Mouse (Mus musculus): ENCODE results near the gene Sh3glb1. TPM values are rescaled to one million over a fixed set of nuclear protein-coding genes. Genes with fewer than 3 reads are reported as not detected.

Gene Sh3glb1
- total RNA-seq, 2 experiments from 2014 or later: 107 to 113 TPM

DNA sequence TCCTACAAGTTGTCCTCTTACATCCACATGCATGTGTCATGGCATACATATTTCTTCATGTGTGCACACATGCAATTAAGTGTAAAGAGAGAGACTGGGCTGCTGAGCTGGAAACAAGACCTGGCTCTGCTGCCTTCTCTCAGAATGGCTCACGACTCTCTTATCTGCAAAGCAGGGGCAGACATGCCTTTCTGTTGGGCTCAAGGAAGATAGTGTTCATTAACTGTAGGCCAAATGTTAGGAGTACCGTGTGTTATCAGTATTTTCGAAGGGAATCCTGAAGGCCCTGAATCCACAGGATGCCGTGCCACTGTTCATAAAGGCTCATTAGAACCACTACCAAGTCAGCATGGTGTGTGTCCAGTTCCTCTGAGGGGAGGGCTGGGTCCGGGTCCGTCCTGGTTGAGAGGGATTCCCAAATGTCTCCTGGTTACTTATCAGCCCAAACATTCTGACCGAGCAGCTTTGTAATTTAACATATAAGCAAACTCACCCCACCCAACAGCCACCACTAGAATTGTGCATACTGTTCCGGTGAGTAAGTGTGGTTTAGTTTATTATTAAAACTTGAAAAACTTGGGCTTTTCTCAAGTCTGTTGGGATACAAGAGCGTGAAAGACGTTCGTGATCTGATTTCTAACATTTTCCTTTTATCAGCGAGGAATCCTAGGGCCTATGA is 36.9 kb downstream of the Sh3glb1 start:
- intact Hi-C loops (cut with DNase I): no loop called here
- DNase-seq (ENCODE audit: extremely low spot score in 1 of 2, low spot score in 2 of 2): no peak

- intact Hi-C loops (cut with DNase I): no loop called here
- DNase-seq (ENCODE audit: extremely low spot score in 1 of 2, low spot score in 2 of 2): no peak
Measured at GRCm38 (mm10) chr3:144681542-144681941, 38.6 kb downstream of the Sh3glb1 start.

DNA sequence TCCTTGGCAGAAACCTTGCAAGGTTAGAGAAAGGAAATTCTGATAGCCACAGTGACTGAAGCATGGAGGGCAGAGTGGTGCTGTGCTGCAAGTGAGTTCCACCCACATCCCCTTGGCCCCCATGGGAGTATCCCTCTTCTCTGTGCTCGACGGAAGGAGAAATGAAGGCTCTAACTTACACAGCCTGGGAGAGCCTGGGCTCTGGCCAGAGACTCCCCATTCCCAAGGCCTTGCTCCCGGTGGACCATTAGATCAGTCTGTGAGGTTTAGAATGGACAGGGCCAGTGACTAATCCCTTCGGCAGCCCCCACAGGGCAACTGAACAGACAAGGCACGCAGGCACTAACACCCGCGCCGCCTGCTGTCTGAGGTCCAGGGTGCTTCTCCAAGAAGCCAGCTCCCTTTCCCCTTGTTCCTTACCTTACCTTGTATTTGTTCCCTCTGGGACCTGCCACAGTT is 40.4 kb downstream of the Sh3glb1 start:
- intact Hi-C loops (cut with DNase I): no loop called here
- no peak for DNase-seq (ENCODE audit: extremely low spot score in 1 of 2, low spot score in 2 of 2)

DNA sequence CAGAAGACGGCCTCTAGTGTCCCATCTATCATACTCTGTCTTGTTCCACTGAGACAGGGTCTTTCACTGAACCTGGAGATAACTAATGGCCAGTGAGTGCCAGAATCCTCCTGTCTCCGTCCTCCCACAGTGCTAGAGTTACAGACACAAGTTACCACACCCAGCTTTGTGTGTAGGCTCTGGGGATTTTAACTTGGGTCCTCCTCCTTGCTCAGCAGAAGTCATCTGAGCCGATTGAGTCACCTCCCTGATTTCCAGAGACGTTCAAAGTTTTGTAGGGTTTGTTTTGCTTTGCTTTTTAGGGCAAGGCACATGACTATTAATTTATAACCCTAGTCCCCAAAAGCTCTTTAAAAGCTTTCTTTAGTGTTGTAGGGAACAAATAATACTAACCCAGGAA is 41.0 kb downstream of the Sh3glb1 start:
- DNase-seq (ENCODE audit: extremely low spot score in 1 of 2, low spot score in 2 of 2): no peak
- intact Hi-C loops (cut with DNase I): no loop called here

GRCm38 (mm10) chr3:144677751-144678150 is 42.4 kb downstream of the Sh3glb1 start:
- DNase-seq (ENCODE audit: extremely low spot score in 1 of 2, low spot score in 2 of 2): no peak
- intact Hi-C loops (cut with DNase I): no loop called here

GRCm38 (mm10) chr3:144676249-144676648 is 43.9 kb downstream of the Sh3glb1 start:
- intact Hi-C loops (cut with DNase I): no loop called here

DNA sequence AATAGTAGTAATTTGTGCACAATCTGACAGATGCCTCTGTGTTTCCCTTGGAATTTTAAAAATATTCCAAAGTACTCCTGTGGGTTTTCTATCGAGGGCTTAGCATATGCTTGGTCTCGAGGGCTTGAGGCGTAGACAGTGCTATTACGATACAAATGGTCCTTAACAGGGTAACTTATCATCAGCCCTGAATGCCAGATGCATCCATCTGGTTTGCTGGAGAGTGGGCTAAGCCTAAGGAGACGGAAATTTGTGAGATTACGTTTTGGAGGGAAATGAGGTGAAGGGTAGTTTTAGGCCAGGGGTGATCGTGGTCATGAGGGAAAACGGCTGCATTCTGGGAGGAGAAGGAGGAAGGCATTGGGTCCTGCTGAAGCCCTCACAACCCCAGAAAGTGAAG is 48.1 kb downstream of the Sh3glb1 start:
- intact Hi-C loops (cut with DNase I): no loop called here
- no peak for DNase-seq (ENCODE audit: extremely low spot score in 1 of 2, low spot score in 2 of 2)

More at GRCm38 (mm10) chr3:144676249-144676648, 43.9 kb downstream of the Sh3glb1 start:
- no peak for DNase-seq (ENCODE audit: extremely low spot score in 1 of 2, low spot score in 2 of 2)

DNA sequence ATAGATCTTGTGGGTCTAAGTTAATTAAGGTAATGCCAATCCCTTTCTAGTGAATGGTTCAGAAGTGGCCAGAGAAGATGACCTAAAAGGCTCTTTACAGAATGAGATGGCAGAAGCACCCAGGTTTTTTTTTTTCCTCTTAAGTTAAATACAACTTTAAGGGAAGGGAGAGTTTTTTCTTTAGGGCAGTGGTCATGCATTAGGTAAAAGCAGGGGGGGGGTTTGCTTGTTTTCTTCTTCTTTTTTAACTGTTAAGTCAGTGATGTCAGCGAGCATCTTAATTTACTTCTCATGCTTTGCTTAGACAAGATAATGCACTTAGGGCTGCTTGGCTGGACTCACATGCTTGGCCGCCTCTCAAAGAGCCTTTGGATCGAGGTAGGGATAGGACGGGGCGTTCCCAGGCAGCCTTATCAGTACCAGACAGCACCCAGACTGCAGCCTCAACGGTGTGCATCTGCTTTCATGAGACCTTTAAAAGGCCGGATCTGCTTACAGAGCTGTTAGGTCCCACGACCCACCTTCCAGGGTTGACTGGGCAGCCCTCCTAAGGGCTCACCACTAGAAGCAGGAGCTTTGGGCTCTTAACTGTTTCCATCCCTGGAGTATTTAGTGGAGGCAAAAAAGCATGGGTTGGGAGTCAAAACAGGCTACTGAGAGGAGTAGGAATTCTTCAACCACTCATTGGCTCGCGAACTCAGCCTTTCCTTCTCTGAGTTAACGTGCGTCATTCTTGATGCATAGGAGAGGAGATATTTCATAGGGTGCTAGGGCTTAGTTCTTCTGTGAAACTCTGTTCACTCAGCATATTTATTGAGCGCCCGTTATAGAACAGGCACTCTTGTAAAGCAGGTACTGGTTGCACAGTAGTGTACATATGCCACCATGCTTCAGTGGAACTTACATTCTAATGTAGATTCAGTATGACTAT is 49.9 kb downstream of the Sh3glb1 start:
- intact Hi-C loops (cut with DNase I): no loop called here
- no peak for DNase-seq (ENCODE audit: extremely low spot score in 1 of 2, low spot score in 2 of 2)

DNA sequence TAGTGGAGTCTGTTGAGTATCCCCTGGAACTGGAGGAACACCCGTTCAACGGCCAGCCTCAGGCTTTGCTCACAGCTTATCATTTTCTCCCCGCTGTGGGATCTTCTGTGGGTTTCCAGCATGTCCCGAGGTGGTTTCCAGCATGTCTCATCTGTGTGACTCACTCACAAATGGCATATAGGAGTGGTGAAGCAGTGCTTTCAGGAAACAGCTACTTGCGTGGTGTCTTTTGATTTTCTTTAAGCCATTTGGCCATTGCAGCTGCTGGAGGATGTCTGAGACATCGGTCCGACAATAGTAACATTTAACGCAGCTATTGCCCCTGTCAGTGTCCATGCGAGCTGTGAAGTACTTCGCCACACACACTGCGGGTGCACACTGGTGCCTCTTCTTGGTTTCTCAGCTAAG is 50.7 kb downstream of the Sh3glb1 start:
- DNase-seq (ENCODE audit: extremely low spot score in 1 of 2, low spot score in 2 of 2): no peak
- intact Hi-C loops (cut with DNase I): no loop called here

- intact Hi-C loops (cut with DNase I): no loop called here
- DNase-seq (ENCODE audit: extremely low spot score in 1 of 2, low spot score in 2 of 2): no peak
Measured at GRCm38 (mm10) chr3:144668949-144669348, 51.2 kb downstream of the Sh3glb1 start.

DNA sequence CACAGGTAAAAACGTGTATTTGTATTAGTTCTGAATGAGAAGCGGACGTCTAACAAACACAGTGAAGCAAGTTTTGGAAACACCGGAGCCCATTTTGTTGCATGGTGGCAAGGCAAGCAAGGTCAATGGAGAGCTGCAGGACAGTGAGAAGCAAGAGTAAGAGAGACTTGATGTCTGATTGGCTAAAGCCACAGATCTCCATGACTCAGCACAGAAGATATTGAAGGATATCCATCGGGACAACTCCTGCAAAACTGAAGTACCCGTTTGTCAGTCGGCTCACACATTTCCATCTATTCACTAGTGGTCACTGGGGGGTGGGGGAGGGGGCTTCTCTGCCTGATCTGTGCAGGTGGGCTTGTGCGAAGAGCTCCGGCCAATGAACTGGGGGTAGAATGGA is 52.1 kb downstream of the Sh3glb1 start:
- DNase-seq (ENCODE audit: extremely low spot score in 1 of 2, low spot score in 2 of 2): no peak
- intact Hi-C loops (cut with DNase I): no loop called here

DNA sequence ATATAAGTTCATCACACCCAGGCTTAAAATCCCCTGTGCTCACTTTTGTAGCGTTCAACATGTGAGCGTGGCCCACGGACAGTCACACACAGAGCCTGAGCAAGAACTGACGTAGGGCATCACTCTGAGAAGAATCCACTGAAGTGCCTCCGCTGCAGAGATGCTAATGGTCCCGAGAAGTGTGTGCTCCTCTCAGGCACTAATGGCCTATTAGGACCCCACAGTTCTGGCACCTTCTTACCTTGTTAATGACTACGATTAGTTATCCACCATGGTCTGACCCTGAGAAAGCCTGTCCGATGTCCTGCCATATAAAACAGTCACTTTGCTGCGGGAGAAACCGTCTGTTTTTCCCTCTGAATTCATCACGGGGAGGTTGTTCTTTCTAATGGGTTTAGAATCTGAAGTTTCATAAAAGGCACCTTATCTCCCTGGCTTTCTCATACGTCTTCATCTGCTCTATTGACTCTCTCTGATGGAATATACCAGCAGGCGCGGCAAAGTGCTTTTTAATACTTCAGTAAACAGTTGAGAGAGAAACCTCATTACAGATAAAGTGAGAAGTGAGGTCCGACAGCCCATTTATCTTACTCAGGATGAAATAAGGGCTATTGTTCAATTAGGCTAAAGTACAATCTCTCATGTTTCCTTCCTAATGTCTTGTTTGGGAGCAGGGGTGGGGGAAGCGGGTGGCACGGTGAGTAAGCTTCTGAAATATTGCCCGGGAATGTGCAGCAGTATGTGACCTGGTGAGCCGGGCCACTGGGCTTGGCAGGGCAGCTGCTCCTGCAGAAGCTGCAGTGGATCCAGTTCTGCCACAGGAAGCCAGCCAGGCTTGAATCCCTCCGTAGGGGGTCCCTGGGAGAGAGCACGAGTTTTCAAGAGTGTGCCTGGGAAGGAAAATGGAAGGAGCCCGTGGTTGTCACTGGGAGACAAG is 55.5 kb downstream of the Sh3glb1 start:
- intact Hi-C loops (cut with DNase I): no loop called here
- peak in 1 of 2 experiments; percentile 45 for DNase-seq (ENCODE audit: extremely low spot score in 1 of 2, low spot score in 2 of 2)

DNA sequence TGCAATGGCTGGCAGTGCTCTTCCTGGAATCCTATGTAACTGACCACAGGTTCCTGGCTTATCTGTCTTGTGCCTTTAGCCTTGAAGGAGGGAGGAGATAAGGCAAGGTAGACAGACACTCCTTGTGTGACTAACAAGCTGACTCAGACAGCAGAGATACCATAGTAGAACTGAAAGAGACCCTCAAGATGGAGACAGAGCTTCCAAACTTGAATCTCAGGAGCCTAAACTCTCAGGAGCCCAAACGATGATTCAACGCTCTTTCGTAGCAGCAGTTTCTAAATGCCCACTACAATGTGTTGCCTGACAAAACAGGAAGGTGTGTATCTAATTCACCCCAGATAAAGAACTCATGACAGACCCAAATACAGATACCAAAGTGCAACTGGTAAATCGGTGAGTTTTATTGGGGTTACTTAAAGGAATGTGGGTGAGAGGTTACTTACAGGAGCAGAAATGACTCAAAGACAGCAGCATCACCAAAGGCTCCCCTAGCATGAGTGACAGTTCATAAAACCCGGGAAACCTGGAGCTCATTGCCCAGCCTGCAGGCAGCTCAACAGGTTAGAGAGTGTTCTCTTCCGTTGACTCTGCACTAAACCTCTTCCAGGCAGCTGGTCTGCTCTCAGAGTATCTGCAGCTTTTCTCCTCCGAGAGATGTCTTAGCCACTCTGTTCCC is 56.6 kb downstream of the Sh3glb1 start:
- intact Hi-C loops (cut with DNase I): no loop called here

DNA sequence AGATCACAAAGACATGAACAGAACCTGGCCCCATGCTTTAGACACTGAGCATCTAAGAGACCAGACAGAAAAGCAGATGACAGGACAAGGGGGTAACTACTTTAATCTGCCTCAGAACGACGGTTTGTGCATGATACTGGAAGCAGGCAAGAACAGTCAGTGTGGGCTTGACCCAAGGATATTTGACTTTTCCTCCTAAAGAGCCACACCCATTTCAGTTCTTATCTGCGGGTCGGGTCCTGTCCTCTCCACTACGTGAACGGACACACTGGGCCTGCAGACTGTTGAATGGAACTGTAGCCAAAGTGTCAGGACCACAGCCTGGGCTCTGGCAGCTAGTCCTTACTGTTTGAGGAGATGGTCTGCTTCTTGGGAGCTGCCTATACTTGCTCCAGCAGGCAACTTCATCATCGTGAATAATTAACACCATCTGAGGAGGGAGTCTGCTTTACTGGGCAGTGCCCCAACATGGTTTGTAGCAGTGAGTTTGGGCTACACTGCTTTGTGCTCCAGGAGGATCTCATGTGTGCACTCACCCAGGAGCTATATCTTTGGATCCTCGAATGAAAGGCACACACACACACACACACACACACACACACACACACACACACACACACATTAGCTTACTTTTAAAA is 57.8 kb downstream of the Sh3glb1 start:
- no peak for DNase-seq (ENCODE audit: extremely low spot score in 1 of 2, low spot score in 2 of 2)
- intact Hi-C loops (cut with DNase I): no loop called here

More for the DNA sequence above, 56.6 kb downstream of the Sh3glb1 start:
- DNase-seq (ENCODE audit: extremely low spot score in 1 of 2, low spot score in 2 of 2): no peak

DNA sequence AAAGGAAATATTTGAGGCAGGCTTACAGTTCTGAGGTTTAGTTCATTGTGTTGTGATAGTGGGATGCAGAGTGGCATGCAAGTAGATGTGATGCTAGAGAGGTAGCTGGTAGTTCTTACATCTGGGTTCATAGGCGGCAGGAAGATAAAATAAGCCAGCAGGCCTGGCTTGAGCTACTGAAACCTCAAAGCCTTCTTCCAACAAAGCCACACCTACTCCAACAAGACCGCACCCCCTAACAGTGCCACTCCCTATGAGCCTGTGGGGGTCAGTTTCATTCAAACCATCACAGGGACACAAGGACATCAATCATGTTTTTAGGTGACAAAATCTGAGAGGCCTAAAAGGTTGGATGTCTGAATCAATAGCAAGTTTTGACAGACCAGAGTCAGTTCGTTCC is 58.7 kb downstream of the Sh3glb1 start:
- DNase-seq (ENCODE audit: extremely low spot score in 1 of 2, low spot score in 2 of 2): no peak
- intact Hi-C loops (cut with DNase I): no loop called here

DNA sequence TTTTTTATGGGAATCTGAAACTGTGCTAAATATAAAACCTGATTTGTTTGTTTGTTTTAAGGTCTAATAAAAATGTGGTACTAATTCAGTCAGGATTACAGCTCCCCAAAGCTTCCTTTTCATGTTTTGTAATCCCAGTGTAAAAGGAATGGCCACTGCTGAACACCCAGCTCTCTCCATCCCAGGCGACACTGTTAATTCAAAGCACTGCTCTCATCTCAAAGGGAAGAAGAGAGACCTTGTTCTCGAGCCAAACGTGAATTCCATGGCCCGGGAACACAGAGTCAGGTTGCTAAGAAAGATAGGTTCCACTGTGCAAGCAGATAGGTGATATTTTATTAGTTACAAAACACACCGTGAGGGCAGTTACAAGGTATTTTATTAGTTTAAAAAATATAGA is 75.9 kb downstream of the Sh3glb1 start:
- intact Hi-C loops (cut with DNase I): no loop called here
- no peak for DNase-seq (ENCODE audit: extremely low spot score in 1 of 2, low spot score in 2 of 2)

GRCm38 (mm10) chr3:144643301-144643871 is 76.7 kb downstream of the Sh3glb1 start:
- DNase-seq (ENCODE audit: extremely low spot score in 1 of 2, low spot score in 2 of 2): peak; percentile 44 to 81
- intact Hi-C loops (cut with DNase I): no loop called here

DNA sequence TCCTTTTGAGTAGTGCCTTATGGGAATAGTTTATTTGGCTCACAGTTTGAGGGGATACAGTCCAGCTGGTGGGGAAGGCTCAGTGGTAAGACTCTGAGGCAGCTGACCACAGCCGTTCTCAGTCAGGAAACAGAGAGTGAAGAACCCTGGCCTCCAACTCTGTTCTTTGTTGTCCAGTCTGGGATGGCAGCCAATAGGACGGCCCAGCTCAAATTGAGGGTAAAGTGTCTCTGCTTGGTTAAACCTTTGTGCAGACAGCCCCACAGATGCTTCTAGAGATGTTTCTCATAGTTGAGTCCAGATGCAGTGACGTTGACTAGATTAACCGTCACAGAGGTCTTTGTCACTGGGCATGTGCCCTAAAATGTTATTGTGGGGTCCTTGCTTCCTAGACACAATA is 78.0 kb downstream of the Sh3glb1 start:
- intact Hi-C loops (cut with DNase I): no loop called here
- DNase-seq (ENCODE audit: extremely low spot score in 1 of 2, low spot score in 2 of 2): no peak
